Mouse (Mus musculus): Measurements from ENCODE around the gene Atp6v1f.

- no peak for TF ChIP-seq CTCF (IDR thresholded peaks at IDR 0.05; ENCODE audit: insufficient read depth, low read depth, low read length)
- TF ChIP-seq POLR2A (IDR thresholded peaks at IDR 0.05; ENCODE audit: insufficient read depth, low read depth, low read length): no peak
Observed at GRCm38 (mm10) chr6:29449858-29450257, 17.7 kb upstream of the Atp6v1f start.

Measured in olfactory bulb, adult 2 months (tissue).